ENCODE assay signal across 23 mouse cellular contexts in genomic region chr9:102818228-102818627, GRCm38 (mm10). TPM values are rescaled to one million over a fixed set of nuclear protein-coding genes. Genes with fewer than 3 reads are reported as not detected.
A peak's percentile ranks its signal among the peaks of the same experiment; 100 is the strongest.
DNase-seq lines count a peak whose midpoint lies in the region; ATAC-seq and TF ChIP-seq lines count a peak whose summit lies in the region.
"Had no signal": no experiment of that assay in that cellular context is flagged by ENCODE, and none has a peak within 500 bp of the region (broad histone marks: within the 10 kb centered on the region; RNA-seq: fewer than 3 reads in every experiment).

No protein-coding gene starts in this region.

- no peaks in the 10 kb centered on the region for H3K4me1 ChIP-seq in embryonic facial prominence, embryonic 13.5 days
- no peaks in the 10 kb centered on the region for H3K4me1 ChIP-seq in embryonic facial prominence, embryonic 10.5 days
- no peaks in the 10 kb centered on the region for H3K4me1 ChIP-seq in hindbrain, postnatal 0 days (ENCODE audit: insufficient read depth, low read length)
- no peaks in the 10 kb centered on the region for H3K4me1 ChIP-seq in hindbrain, embryonic 12.5 days
- H3K4me1 ChIP-seq in midbrain, embryonic 16.5 days (ENCODE audit: control insufficient read depth, insufficient read depth, low read length) = no peaks in the 10 kb centered on the region
- H3K4me1 ChIP-seq: kidney, embryonic 15.5 days; limb, embryonic 13.5 days; liver, embryonic 15.5 days; midbrain, embryonic 12.5 days had no signal

- no peak for DNase-seq in embryonic facial prominence, embryonic 10.5 days (ENCODE audit: low spot score)
- no peak for DNase-seq in hindbrain, postnatal 0 days (ENCODE audit: low spot score)
- peak; percentile 59 for DNase-seq in Patski (ENCODE audit: low read depth, low spot score)
- no peak for DNase-seq in ovary, postnatal 36 days (ENCODE audit: low spot score)
- no peak for DNase-seq in testis, postnatal 14 days (ENCODE audit: low spot score)
- DNase-seq: adrenal gland, postnatal 36 days; cerebellum, adult 18-20 months; cerebellum, postnatal 36 days; gastrocnemius, postnatal 10 days; heart, adult 11 months; heart, postnatal 4 days had no signal

- H3K9me3 ChIP-seq in embryonic facial prominence, embryonic 13.5 days = no peaks in the 10 kb centered on the region
- peaks cover 9% of the 10 kb centered on the region; the same call in 1 of the 2 replicates for H3K9me3 ChIP-seq in embryonic facial prominence, embryonic 10.5 days
- H3K9me3 ChIP-seq in hindbrain, postnatal 0 days (ENCODE audit: low read length) = no peaks in the 10 kb centered on the region
- peaks cover 5% of the 10 kb centered on the region; the same call in 1 of the 2 replicates for H3K9me3 ChIP-seq in hindbrain, embryonic 12.5 days (replicated peaks)
- no peaks in the 10 kb centered on the region for H3K9me3 ChIP-seq in midbrain, embryonic 16.5 days (replicated peaks; ENCODE audit: control insufficient read depth, low read length, poor library complexity, severe bottlenecking)
- H3K9me3 ChIP-seq: kidney, embryonic 15.5 days; liver, embryonic 15.5 days; midbrain, embryonic 12.5 days had no signal

- in situ Hi-C loops in Patski (cut with MboI; ENCODE audit: low pct_unique_long_range_greater_than_20kb) = no loop called here

- no peak overlapping the region for H3K4me2 ChIP-seq in embryonic facial prominence, embryonic 13.5 days
- no peak overlapping the region for H3K4me2 ChIP-seq in hindbrain, postnatal 0 days (ENCODE audit: low read depth, low read length)
- H3K4me2 ChIP-seq in hindbrain, embryonic 12.5 days (replicated peaks) = no peak overlapping the region
- H3K4me2 ChIP-seq in midbrain, embryonic 16.5 days (ENCODE audit: low read length) = no peak overlapping the region
- H3K4me2 ChIP-seq: kidney, embryonic 15.5 days; limb, embryonic 13.5 days; liver, embryonic 15.5 days; midbrain, embryonic 12.5 days had no signal

- no peaks in the 10 kb centered on the region for H3K36me3 ChIP-seq in embryonic facial prominence, embryonic 13.5 days
- H3K36me3 ChIP-seq in embryonic facial prominence, embryonic 10.5 days (replicated peaks) = no peaks in the 10 kb centered on the region
- no peaks in the 10 kb centered on the region for H3K36me3 ChIP-seq in hindbrain, postnatal 0 days (ENCODE audit: insufficient read depth, low read length)
- no peaks in the 10 kb centered on the region for H3K36me3 ChIP-seq in hindbrain, embryonic 12.5 days
- H3K36me3 ChIP-seq in midbrain, embryonic 16.5 days (ENCODE audit: control insufficient read depth, insufficient read depth, low read length) = no peaks in the 10 kb centered on the region
- H3K36me3 ChIP-seq: G1E; kidney, embryonic 15.5 days; limb, embryonic 13.5 days; liver, embryonic 15.5 days; midbrain, embryonic 12.5 days had no signal

- no peak for ATAC-seq in embryonic facial prominence, embryonic 13.5 days (ENCODE audit: insufficient number of reproducible peaks, insufficient read depth, low FRiP score, low TSS enrichment, low read depth)
- ATAC-seq in hindbrain, postnatal 0 days = no peak
- ATAC-seq in hindbrain, embryonic 12.5 days (ENCODE audit: low FRiP score) = no peak
- peak; percentile 74 for ATAC-seq in Patski
- no peak for ATAC-seq in midbrain, embryonic 16.5 days
- ATAC-seq: intestine, postnatal 0 days had no signal

- 0 out of 2 replicates have a peak overlapping the region, but pooled peaks have one; percentile 12 for H3K27ac ChIP-seq in embryonic facial prominence, embryonic 13.5 days
- no peak overlapping the region for H3K27ac ChIP-seq in embryonic facial prominence, embryonic 10.5 days (replicated peaks)
- H3K27ac ChIP-seq in hindbrain, postnatal 0 days = peak overlapping the region; percentile 65
- H3K27ac ChIP-seq in hindbrain, embryonic 12.5 days = no peak overlapping the region
- H3K27ac ChIP-seq in midbrain, embryonic 16.5 days (ENCODE audit: low read length) = peak overlapping the region; percentile 44
- H3K27ac ChIP-seq: kidney, embryonic 15.5 days; limb, embryonic 13.5 days; liver, embryonic 15.5 days; macrophage; midbrain, embryonic 12.5 days; stomach, postnatal 0 days had no signal

- POLR2A ChIA-PET in Patski (lab: Charles Lee) = interaction anchor here (0.9 to 1.5 kb wide), 2 partner anchors 11 to 13 kb away, joined by 3 read pairs; no protein-coding TSS in a partner anchor

- TF ChIP-seq CTCF in hindbrain, postnatal 0 days (IDR thresholded peaks at IDR 0.05; ENCODE audit: low read depth) = no peak
- no peak for TF ChIP-seq CTCF in Patski (IDR thresholded peaks at IDR 0.05)

- CTCF ChIA-PET in Patski (lab: Charles Lee) = interaction anchor here (0.7 to 2.4 kb wide), 7 partner anchors 10 to 103 kb away, joined by 3 to 13 read pairs (median 4); no protein-coding TSS in a partner anchor

- H3K9ac ChIP-seq in embryonic facial prominence, embryonic 13.5 days = no peak overlapping the region
- H3K9ac ChIP-seq in hindbrain, postnatal 0 days (replicated peaks; ENCODE audit: low read length) = no peak overlapping the region
- H3K9ac ChIP-seq in hindbrain, embryonic 12.5 days = no peak overlapping the region
- no peak overlapping the region for H3K9ac ChIP-seq in midbrain, embryonic 16.5 days (ENCODE audit: low read depth, low read length)
- H3K9ac ChIP-seq: kidney, embryonic 15.5 days; limb, embryonic 13.5 days; liver, embryonic 15.5 days; midbrain, embryonic 12.5 days had no signal

- no peaks in the 10 kb centered on the region for H3K27me3 ChIP-seq in embryonic facial prominence, embryonic 13.5 days
- H3K27me3 ChIP-seq in embryonic facial prominence, embryonic 10.5 days (replicated peaks; ENCODE audit: low read depth, poor library complexity, severe bottlenecking) = no peaks in the 10 kb centered on the region
- H3K27me3 ChIP-seq in hindbrain, postnatal 0 days (ENCODE audit: insufficient read depth, low read length) = no peaks in the 10 kb centered on the region
- H3K27me3 ChIP-seq in hindbrain, embryonic 12.5 days = no peaks in the 10 kb centered on the region
- H3K27me3 ChIP-seq in Patski = no peaks in the 10 kb centered on the region
- H3K27me3 ChIP-seq in midbrain, embryonic 16.5 days (ENCODE audit: control insufficient read depth, insufficient read depth, low read depth, low read length) = no peaks in the 10 kb centered on the region
- H3K27me3 ChIP-seq: kidney, embryonic 15.5 days; limb, embryonic 13.5 days; liver, embryonic 15.5 days; midbrain, embryonic 12.5 days had no signal

- H3K4me3 ChIP-seq in embryonic facial prominence, embryonic 13.5 days = no peak overlapping the region
- H3K4me3 ChIP-seq in embryonic facial prominence, embryonic 10.5 days = no peak overlapping the region
- H3K4me3 ChIP-seq in hindbrain, postnatal 0 days (ENCODE audit: low read length) = no peak overlapping the region
- H3K4me3 ChIP-seq in hindbrain, embryonic 12.5 days = no peak overlapping the region
- no peak overlapping the region for H3K4me3 ChIP-seq in midbrain, embryonic 16.5 days (ENCODE audit: low read depth, low read length)
- H3K4me3 ChIP-seq: kidney, embryonic 15.5 days; limb, embryonic 13.5 days; liver, embryonic 15.5 days; midbrain, embryonic 12.5 days had no signal

RNA-seq across cellular contexts. Expression of gene Ryk, which starts 16.5 kb away (rescaled TPM):
- 25.4 and 26.5 TPM in 2 replicates for polyA plus RNA-seq in embryonic facial prominence, embryonic 13.5 days (2015; fragmentation: Nextera tagmentation; extraction: Ambion mirVana)
- polyA plus RNA-seq in embryonic facial prominence, embryonic 10.5 days (2016; fragmentation: Nextera tagmentation; extraction: Ambion mirVana) = 15.8 and 15.9 TPM in 2 replicates
- total RNA-seq in hindbrain, postnatal 0 days (2014; rRNA removed) = 41.4 and 47.7 TPM in 2 replicates
- 9.3 and 10.2 TPM in 2 replicates for polyA plus RNA-seq in hindbrain, postnatal 0 days (2015; fragmentation: Nextera tagmentation; extraction: Ambion mirVana)
- polyA plus RNA-seq in hindbrain, embryonic 12.5 days (2016; fragmentation: Nextera tagmentation; extraction: Ambion mirVana) = 18.2 and 18.3 TPM in 2 replicates
- 141 TPM for polyA plus RNA-seq in Patski (2021)
- polyA plus RNA-seq in midbrain, embryonic 16.5 days (2015; fragmentation: Nextera tagmentation; extraction: Ambion mirVana) = 10.7 and 11.5 TPM in 2 replicates
- total RNA-seq: neutrophil, adult 5-6 weeks had no signal

Comparison
In these comparisons a context has a peak if more than half of its experiments do, and no peak if none do; other contexts are left out.
1. H3K27ac ChIP-seq: peak in embryonic facial prominence, embryonic 13.5 days (single experiment), hindbrain, postnatal 0 days (single experiment) and midbrain, embryonic 16.5 days (single experiment); none in embryonic facial prominence, embryonic 10.5 days (single experiment) and hindbrain, embryonic 12.5 days (single experiment).